Mouse (Mus musculus) midbrain, embryonic 12.5 days (tissue): ENCODE results near the gene Idh2. TPM values are rescaled to one million over a fixed set of nuclear protein-coding genes. Genes with fewer than 3 reads are reported as not detected.

Experiments used
- ATAC-seq: fragments of 200-750 bp; cut with Nextera tagmentation; 2 replicates; pipeline ENCODE4 v1.8.0; 2017; ENCODE audit warnings: low read depth, moderate TSS enrichment, moderate library complexity; ENCODE audit not compliant: low FRiP score
- H3K27ac ChIP-seq: fragments of 300-500 bp; sonication (generic); replicated peaks from 2 replicates; pipeline ENCODE4 v1.5.1; 2016; ENCODE audit warnings: mild to moderate bottlenecking
- H3K27me3 ChIP-seq: fragments of 300-500 bp; sonication (generic); 2 replicates; pipeline ENCODE4 v1.6.1; 2016; ENCODE audit warnings: mild to moderate bottlenecking
- H3K36me3 ChIP-seq: fragments of 300-500 bp; sonication (generic); 2 replicates; pipeline ENCODE4 v1.6.1; 2016
- H3K4me1 ChIP-seq: fragments of 300-500 bp; sonication (generic); 2 replicates; pipeline ENCODE4 v1.6.1; 2016
- H3K4me2 ChIP-seq: fragments of 300-500 bp; sonication (generic); replicated peaks from 2 replicates; pipeline ENCODE4 v1.6.1; 2016; ENCODE audit warnings: mild to moderate bottlenecking, moderate library complexity
- H3K4me3 ChIP-seq: fragments of 300-500 bp; sonication (generic); 2 replicates; pipeline ENCODE4 v1.5.1; 2016; ENCODE audit warnings: mild to moderate bottlenecking
- H3K9ac ChIP-seq: fragments of 300-500 bp; sonication (generic); replicated peaks from 2 replicates; pipeline ENCODE4 v1.6.1; 2016; ENCODE audit warnings: mild to moderate bottlenecking, moderate library complexity
- H3K9me3 ChIP-seq: fragments of 300-500 bp; sonication (generic); 2 replicates; pipeline ENCODE4 v1.6.1; 2016; ENCODE audit warnings: mild to moderate bottlenecking
- WGBS: fragments of 180-500 bp; shearing (Covaris S2); methylation state at CpG from one replicate; pipeline ENCODE4 v1.1.7; 2016; 5-methylcytosine and 5-hydroxymethylcytosine counted together
- polyA plus RNA-seq: library from polyadenylated mRNA; unstranded; fragments of >200 nt; fragmentation: Nextera tagmentation; extraction: Ambion mirVana; gene quantifications from 2 replicates; pipeline ENCODE4 v1.2.1, GENCODE M21; 2016

Gene Idh2
- polyA plus RNA-seq, 1 experiment from 2014 or later = 347 TPM

DNA sequence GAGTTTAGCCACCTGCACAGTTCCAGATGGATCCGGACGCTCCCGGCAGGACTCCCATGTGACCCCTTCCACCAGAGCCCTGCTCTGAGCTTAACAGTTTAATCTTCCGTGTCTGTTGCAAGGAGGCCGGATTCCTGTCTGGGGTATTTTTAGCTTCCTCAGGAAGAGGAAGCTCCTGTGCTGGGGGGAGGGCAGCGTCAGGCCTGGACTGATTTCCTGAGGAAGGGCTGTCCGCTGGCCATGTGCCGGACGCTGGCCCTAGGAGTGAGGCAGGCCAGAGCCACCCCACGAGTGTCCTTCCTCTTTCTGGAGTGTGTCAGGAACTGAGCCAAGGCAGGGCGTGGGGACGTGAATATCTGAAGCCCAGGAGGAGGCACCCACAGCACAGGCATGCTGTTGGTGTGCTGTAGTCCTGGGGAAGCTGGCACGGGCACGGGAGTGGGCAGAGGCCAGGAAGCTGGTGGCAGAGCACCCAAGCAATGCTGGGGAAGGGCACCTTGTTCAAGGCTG is 36.3 kb downstream of the Idh2 start:
- H3K27me3 ChIP-seq = no peaks in the 10 kb centered on the region
- 45% methylated on average over 14 of the region's 14 CpGs for WGBS
- ATAC-seq = no peak
- no peak overlapping the region for H3K4me2 ChIP-seq
- peak overlapping the region; percentile 69 for H3K27ac ChIP-seq
- H3K4me3 ChIP-seq = no peak overlapping the region
- peaks cover 30% of the 10 kb centered on the region for H3K36me3 ChIP-seq
- H3K4me1 ChIP-seq = peaks cover 54% of the 10 kb centered on the region
- H3K9ac ChIP-seq = no peak overlapping the region; the same call in 1 of the 2 replicates
- H3K9me3 ChIP-seq = no peaks in the 10 kb centered on the region

DNA sequence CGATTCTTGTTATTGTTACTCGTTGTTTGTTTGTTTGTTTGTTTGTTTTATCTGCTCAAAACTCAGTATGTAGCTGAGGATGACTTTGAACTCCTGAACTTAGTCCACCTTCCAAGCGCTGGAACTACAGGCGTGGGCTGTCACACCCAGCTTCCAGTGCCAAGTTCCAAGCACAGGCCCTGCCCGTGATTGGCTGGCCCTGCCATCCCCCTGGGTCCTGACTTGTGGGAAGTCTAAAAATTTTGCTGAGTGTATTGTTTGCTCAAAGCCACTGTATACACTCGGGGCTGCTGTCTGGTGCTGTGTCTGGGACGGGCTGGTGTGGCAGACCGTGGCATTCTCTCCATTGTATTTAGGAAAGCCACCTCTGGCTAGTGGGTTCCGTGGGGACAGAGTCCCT is 37.4 kb downstream of the Idh2 start:
- no peak overlapping the region for H3K4me2 ChIP-seq
- H3K27ac ChIP-seq = 0 out of 2 replicates have a peak overlapping the region, but pooled peaks have one; percentile 17
- no peak overlapping the region for H3K9ac ChIP-seq
- H3K4me1 ChIP-seq = peaks cover 64% of the 10 kb centered on the region
- no peaks in the 10 kb centered on the region for H3K9me3 ChIP-seq
- no peak for ATAC-seq
- H3K4me3 ChIP-seq = no peak overlapping the region
- peaks cover 21% of the 10 kb centered on the region for H3K36me3 ChIP-seq
- WGBS = 74% methylated on average over 9 of the region's 9 CpGs
- no peaks in the 10 kb centered on the region for H3K27me3 ChIP-seq

DNA sequence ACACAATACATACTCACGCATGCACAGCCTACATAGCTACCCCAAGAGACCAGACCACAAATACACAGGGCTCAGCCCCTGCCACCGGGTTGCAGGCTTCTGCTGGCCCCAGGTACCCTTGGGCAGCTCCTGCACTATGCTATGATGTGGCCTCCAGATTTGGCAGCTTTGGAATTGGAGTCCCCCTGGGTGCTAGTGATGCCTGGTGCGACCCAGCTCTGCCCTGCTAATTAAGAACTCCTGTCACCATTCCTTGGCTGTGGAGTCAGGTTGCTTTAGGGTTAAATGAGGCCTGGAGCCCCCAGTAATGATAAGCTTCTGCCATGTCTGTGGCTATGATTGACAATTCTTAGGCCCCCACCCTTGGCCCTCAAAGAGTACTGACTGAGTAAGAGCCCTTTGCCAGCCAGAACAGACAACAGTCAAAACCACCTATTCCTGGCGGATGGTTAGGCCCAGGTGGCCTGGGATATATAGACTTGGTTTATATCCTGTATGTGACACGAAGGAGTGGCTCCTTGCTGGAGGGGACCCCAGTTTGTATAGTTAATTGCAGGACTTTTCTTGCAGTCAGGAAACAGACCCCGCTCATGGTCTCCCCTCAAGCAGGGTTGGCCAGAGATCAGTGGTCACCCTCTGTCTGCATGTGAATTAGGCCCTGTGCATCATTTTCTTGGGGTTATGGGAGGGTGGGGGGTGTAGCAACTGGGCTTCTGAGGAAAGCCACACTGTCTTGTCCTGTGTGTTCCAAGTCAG is 38.1 kb downstream of the Idh2 start:
- H3K4me2 ChIP-seq = no peak overlapping the region
- peak overlapping the region; percentile 83 for H3K27ac ChIP-seq
- H3K9ac ChIP-seq = no peak overlapping the region
- no peaks in the 10 kb centered on the region for H3K27me3 ChIP-seq
- H3K4me3 ChIP-seq = no peak overlapping the region
- peaks cover 71% of the 10 kb centered on the region for H3K4me1 ChIP-seq
- WGBS = 61% methylated on average over 6 of the region's 6 CpGs
- ATAC-seq = no peak; the same call in 1 of the 2 replicates
- H3K9me3 ChIP-seq = no peaks in the 10 kb centered on the region
- H3K36me3 ChIP-seq = peaks cover 14% of the 10 kb centered on the region

DNA sequence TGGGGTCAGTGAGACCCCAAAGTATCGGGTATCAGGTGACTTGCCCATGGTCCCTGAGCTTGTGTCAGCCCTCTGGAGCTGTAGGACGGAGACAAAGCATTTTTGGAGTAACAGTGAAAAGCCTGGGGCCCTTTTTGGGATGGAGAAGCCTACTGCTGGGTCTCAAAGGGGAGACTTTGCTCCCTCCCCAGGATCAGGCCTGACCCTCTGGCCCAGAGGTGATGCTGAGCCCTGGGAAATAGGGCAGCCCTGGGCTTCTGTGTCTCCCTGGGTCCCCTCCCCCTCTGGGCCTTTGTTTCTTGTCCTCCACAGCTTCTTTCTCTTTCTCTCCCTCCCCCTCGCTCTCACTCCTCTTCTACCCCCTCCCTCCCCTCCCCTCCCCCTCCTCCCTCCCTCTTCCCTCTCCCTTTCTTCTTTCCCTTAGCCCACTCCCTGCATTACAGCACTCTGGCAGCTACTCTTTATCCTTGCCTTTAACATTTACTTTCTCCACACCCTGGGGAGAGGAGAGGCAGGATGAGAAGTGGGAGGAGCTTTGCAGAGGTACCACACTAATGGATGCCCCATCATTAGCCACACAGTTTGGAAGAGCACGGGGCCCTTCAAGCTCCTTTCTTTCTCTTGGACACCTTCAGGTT is 39.1 kb downstream of the Idh2 start:
- peaks cover 81% of the 10 kb centered on the region for H3K4me1 ChIP-seq
- H3K27me3 ChIP-seq = no peaks in the 10 kb centered on the region
- H3K27ac ChIP-seq = peak overlapping the region; percentile 83
- peak overlapping the region; percentile 28; the same call in 1 of the 2 replicates for H3K9ac ChIP-seq
- H3K36me3 ChIP-seq = peaks cover 4% of the 10 kb centered on the region
- peak overlapping the region; percentile 7 for H3K4me2 ChIP-seq
- peak; percentile 64 for ATAC-seq
- 11% methylated on average over 4 of the region's 4 CpGs for WGBS
- H3K9me3 ChIP-seq = no peaks in the 10 kb centered on the region
- H3K4me3 ChIP-seq = no peak overlapping the region

DNA sequence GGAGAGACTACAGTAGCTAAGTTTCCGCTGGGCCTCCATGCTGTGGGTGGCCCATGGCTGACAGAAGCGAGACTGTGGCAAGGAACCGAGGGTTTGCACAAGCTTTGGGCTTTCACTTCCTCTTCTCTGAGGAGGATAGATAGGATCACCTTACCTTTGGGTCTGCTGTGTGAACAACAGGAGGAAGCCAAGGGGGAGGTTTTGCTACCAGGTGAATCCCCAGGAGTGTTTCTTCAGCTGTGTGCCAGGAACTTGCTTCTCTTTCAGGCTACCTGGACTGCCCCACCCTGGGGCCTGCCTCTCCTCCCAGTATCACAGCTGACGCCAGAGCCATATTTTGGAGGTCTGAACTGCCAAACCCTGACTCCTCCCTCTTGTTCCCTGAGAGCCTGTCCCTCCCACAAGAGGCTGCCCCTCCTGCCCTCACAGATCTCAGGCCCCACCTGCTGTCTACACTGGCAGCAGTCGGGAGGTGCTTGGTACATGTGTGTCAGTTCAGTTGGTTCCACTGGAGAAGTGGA is 40.2 kb downstream of the Idh2 start:
- 47% methylated on average over 5 of the region's 5 CpGs for WGBS
- no peak for ATAC-seq
- H3K36me3 ChIP-seq = no peaks in the 10 kb centered on the region
- H3K4me1 ChIP-seq = peaks cover 90% of the 10 kb centered on the region
- H3K9ac ChIP-seq = no peak overlapping the region
- H3K4me3 ChIP-seq = no peak overlapping the region
- H3K27ac ChIP-seq = peak overlapping the region; percentile 83
- H3K4me2 ChIP-seq = no peak overlapping the region
- H3K27me3 ChIP-seq = no peaks in the 10 kb centered on the region
- no peaks in the 10 kb centered on the region for H3K9me3 ChIP-seq

DNA sequence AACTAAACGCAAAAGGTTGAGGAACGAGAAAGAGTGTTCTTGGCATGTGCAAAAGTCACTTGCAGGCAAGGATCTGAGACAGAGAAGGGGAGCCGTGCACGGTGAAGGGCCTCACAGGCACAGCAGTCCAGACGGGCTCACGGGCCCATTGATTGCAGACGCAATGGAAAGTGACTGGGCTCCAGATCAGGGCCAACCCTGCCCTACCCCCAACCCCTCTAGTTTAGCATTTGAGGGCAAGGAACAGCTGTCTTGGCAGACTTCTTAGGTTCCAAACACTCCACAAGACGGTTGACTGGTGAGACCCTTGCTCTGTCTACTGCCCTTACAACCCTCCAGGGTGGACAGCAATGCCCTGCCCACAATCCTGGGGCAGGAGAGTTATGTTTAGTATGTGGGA is 41.7 kb downstream of the Idh2 start:
- H3K27ac ChIP-seq = peak overlapping the region; percentile 32; the same call in 1 of the 2 replicates
- H3K4me1 ChIP-seq = peaks cover 93% of the 10 kb centered on the region

DNA sequence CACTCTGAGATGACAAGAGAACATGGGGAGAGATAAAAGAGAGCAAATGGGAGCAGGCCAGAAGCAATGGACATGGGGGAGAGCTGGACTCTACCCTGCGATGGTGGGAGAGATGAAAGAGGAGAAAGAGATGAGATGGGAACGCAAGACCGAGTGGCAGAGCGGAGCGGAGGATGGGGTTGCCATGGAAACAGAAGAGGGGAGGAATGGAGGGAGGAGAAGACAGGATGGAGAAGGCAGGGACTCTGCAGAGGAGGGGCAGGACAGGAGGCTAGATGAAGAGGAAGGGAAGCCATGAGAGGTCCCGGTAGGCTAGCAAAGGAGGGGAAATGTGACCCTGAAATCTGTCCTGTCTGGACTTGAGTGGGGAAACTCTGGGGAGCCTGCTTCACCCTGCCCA is 42.9 kb downstream of the Idh2 start:
- H3K4me2 ChIP-seq = no peak overlapping the region
- no peaks in the 10 kb centered on the region for H3K9me3 ChIP-seq
- peaks cover 93% of the 10 kb centered on the region for H3K4me1 ChIP-seq
- WGBS = 35% methylated on average over 6 of the region's 6 CpGs
- H3K36me3 ChIP-seq = no peaks in the 10 kb centered on the region
- no peak overlapping the region; the same call in 1 of the 2 replicates for H3K27ac ChIP-seq
- no peaks in the 10 kb centered on the region for H3K27me3 ChIP-seq
- H3K9ac ChIP-seq = no peak overlapping the region
- H3K4me3 ChIP-seq = no peak overlapping the region
- ATAC-seq = no peak

More for the DNA sequence above, 41.7 kb downstream of the Idh2 start:
- H3K4me2 ChIP-seq = no peak overlapping the region
- no peaks in the 10 kb centered on the region for H3K27me3 ChIP-seq
- no peaks in the 10 kb centered on the region for H3K36me3 ChIP-seq
- whole genome bisulfite sequencing = 76% methylated on average over 8 of the region's 8 CpGs
- no peaks in the 10 kb centered on the region for H3K9me3 ChIP-seq
- no peak overlapping the region for H3K4me3 ChIP-seq
- no peak for ATAC-seq
- no peak overlapping the region for H3K9ac ChIP-seq

DNA sequence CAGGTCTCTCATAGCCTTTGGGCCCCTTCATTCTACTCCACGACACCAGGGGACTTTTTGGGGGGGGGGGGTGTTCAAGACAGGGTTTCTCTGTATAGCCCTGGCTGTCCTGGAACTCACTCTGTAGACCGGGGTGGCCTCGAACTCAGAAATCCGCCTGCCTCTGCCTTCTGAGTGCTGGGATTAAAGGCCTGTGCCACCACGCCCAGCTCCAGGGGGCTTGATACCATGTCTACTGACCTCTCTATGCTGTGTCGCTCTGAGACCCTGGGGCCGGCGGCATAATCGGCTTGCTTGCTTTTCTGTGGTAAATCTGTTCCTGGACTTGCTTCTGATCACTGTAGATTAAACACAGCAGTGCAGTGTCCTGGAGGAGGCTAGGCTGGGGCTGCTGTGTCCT is 44.0 kb downstream of the Idh2 start:
- no peak overlapping the region for H3K27ac ChIP-seq

DNA sequence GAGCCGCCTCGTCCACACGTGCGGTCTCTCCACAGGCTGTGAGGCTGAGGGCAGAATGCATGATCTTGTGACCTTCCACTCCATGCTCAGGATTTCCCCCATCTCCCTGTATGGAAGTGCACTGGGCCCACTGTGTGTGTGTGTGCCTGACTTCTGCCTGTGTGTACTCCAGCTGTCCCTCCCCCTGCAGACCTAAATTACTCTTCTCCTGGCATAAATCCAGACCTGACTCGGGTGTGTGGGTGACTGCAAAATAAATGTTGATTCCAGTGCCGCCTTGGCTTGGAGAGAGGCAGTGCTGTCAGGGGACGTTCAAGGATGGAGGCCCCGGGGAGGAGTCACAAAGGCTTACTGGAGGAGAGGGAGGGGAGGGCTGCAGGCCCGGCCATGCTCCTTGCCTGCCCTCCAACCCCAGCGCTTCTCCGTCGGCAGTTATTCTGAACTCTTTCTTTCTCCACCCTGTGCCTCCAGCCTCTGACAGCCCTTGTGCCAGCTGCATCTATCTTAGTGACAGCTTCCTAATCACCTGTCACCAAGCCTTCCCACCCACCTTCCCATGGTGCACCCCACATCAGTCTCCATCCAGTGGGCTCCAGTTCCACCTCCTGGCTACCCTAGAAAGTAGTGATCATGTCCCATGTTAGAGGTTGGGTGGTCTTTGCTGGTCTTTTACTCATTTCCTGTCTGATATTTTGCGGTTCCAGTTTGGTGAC is 45.4 kb downstream of the Idh2 start:
- peak; percentile 34 for ATAC-seq
- no peak overlapping the region for H3K4me3 ChIP-seq
- H3K27me3 ChIP-seq = no peaks in the 10 kb centered on the region
- no peaks in the 10 kb centered on the region for H3K36me3 ChIP-seq
- WGBS = 17% methylated on average over 13 of the region's 13 CpGs
- peak overlapping the region; percentile 68 for H3K27ac ChIP-seq
- no peaks in the 10 kb centered on the region for H3K9me3 ChIP-seq
- H3K9ac ChIP-seq = peak overlapping the region; percentile 17; the same call in 1 of the 2 replicates
- H3K4me2 ChIP-seq = peak overlapping the region; percentile 3
- peaks cover 68% of the 10 kb centered on the region for H3K4me1 ChIP-seq

More for the DNA sequence above, 44.0 kb downstream of the Idh2 start:
- no peaks in the 10 kb centered on the region for H3K27me3 ChIP-seq
- no peaks in the 10 kb centered on the region for H3K9me3 ChIP-seq
- peaks cover 82% of the 10 kb centered on the region for H3K4me1 ChIP-seq
- no peaks in the 10 kb centered on the region for H3K36me3 ChIP-seq
- no peak overlapping the region for H3K9ac ChIP-seq
- H3K4me3 ChIP-seq = no peak overlapping the region
- H3K4me2 ChIP-seq = no peak overlapping the region
- ATAC-seq = no peak
- 85% methylated on average over 9 of the region's 9 CpGs for WGBS

DNA sequence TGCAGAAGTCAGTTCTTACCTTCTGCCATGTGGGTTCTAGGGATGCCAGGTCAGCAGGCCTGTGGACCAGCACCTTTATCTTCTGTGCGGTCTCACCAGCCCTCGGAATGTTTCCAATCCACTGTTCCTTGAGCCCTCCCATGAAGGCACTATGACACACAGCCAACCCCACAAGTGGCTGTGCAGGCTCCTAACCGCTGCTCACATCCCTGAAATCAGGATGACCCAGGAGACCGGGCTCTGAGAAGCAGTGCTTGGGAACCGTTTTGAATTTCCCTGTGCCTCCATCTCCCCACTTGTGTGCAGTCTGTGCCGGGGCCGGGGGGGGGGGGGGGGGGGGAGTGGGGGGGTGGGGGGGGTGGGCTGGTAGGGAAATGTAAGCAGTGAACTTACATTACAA is 46.9 kb downstream of the Idh2 start:
- no peaks in the 10 kb centered on the region for H3K36me3 ChIP-seq
- no peak overlapping the region for H3K4me2 ChIP-seq
- H3K4me1 ChIP-seq = peaks cover 68% of the 10 kb centered on the region
- no peaks in the 10 kb centered on the region for H3K27me3 ChIP-seq
- WGBS = 55% methylated on average over 5 of the region's 7 CpGs
- ATAC-seq = no peak
- no peak overlapping the region for H3K4me3 ChIP-seq
- H3K9ac ChIP-seq = no peak overlapping the region
- H3K27ac ChIP-seq = peak overlapping the region; percentile 40; the same call in 1 of the 2 replicates
- no peaks in the 10 kb centered on the region for H3K9me3 ChIP-seq

DNA sequence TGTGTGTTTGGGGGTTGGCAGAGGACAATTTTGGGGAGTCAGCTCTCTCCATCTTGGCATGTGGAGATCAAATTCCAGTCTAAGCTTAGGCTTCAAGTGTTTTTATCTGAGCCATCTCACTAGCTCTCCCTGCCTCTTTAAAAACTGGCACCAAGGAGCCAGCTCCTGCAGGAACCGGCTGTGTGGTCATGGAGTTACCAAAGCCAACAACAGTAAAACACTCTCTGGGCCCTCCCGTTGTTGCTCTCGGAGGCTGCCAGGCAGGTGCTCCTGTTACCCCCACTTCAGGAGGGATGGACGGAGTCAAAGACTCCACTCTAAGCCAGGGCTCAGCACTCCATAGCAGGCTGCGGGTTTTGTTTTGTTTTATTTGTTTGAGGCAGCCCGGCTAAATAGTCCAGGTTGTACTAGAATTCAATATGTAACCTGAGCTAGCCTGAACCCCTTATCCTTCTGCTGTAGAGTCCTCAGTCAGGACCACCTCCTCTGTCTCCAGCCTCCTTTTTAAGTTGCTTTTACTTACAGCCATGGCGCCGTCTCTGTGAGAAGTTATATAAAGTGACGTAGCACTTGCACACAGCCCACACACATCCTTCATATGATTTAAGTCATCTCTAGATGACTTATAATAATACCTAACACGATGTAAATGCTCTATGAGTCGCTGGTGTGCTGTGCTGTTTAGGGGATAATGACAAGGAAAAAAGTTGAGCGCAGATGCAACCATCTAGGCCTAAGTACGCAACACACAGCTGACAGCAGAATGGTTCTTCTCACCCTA is 48.3 kb downstream of the Idh2 start:
- WGBS = 79% methylated on average over 13 of the region's 13 CpGs
- H3K4me2 ChIP-seq = no peak overlapping the region
- no peak for ATAC-seq
- no peaks in the 10 kb centered on the region for H3K9me3 ChIP-seq
- no peak overlapping the region for H3K27ac ChIP-seq
- no peak overlapping the region for H3K9ac ChIP-seq
- H3K27me3 ChIP-seq = no peaks in the 10 kb centered on the region
- no peak overlapping the region for H3K4me3 ChIP-seq
- no peaks in the 10 kb centered on the region for H3K36me3 ChIP-seq
- peaks cover 67% of the 10 kb centered on the region for H3K4me1 ChIP-seq
